Mouse (Mus musculus): ENCODE measurements at regions not wholly inside any gene's neighbourhood (a gene's known extent, or its start where the extent isn't known, plus 50 kb on each side); places are given as distances from the start of the nearest gene placed in this dataset.

DNA sequence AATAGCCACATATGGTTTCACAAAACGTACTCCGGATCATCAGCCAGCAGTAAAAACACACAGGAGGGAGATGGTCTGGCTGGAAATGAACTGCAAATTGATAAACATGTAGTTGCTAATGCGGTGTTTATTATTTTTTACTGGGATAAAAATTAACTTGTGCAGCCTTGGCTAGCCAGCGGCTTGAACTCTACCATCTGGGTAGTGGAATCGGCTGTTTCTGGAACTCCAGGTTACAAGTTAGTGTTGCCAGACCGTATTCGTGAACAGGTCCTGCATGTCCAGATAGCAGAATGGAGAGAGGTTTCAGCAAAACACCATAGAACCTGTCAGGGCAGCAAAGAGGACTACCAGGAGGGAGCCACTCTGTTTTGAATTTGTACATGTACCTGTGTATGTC lies 107.4 kb downstream of the Tomm20 start:
- Histone ChIP-seq H3K36me3 (no peaks in the 10 kb centered on the region), H3K9ac (replicated peaks) (no peak overlapping the region), H3K4me1 (replicated peaks) (peaks cover 26% of the 10 kb centered on the region), H3K4me2 (replicated peaks) (no peak overlapping the region), H3K27me3 (no peaks in the 10 kb centered on the region), H3K27ac (peak overlapping the region; percentile 84), H3K4me3 (replicated peaks) (no peak overlapping the region), H3K9me3 (no peaks in the 10 kb centered on the region)
- no peak for ATAC-seq
- 85% methylated on average over 7 of the region's 7 CpGs for WGBS

GRCm38 (mm10) chr8:126837318-126838025 lies 108.2 kb downstream of the Tomm20 start:
- peak overlapping the region; percentile 15; the same call in 1 of the 2 replicates for H3K27ac ChIP-seq
- H3K4me2 ChIP-seq (replicated peaks) = no peak overlapping the region
- H3K4me3 ChIP-seq (replicated peaks) = no peak overlapping the region
- no peak overlapping the region for H3K9ac ChIP-seq (replicated peaks)
- no peaks in the 10 kb centered on the region for H3K27me3 ChIP-seq
- no peaks in the 10 kb centered on the region for H3K36me3 ChIP-seq
- H3K9me3 ChIP-seq = no peaks in the 10 kb centered on the region
- peaks cover 33% of the 10 kb centered on the region for H3K4me1 ChIP-seq (replicated peaks)
- no peak for ATAC-seq
- 81% methylated on average over 9 of the region's 9 CpGs for WGBS

DNA sequence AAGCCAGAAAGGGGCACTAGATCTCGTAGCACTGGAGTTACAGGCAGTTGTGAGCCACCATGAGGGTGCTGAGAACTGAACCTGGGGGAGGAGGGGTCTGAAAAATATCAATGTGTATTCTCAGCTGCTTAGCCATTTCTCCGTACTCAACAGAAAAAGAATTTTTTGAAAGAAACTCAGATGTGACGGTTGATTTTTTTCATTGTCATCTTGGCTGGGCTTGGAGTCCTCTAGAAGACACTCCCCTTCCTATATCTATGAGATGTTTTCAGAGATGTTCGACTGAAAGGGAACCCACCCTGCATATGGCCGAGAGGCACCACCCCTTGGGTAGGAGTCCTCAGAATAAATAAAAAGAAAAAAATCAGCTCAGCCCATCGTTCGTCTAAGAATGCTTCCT lies 110.1 kb downstream of the Tomm20 start:
- WGBS = 84% methylated on average over 7 of the region's 7 CpGs
- no peak for ATAC-seq
- Histone ChIP-seq H3K4me3 (replicated peaks) (no peak overlapping the region), H3K9ac (replicated peaks) (no peak overlapping the region), H3K36me3 (no peaks in the 10 kb centered on the region), H3K4me1 (replicated peaks) (peaks cover 37% of the 10 kb centered on the region), H3K27ac (no peak overlapping the region), H3K27me3 (no peaks in the 10 kb centered on the region), H3K9me3 (no peaks in the 10 kb centered on the region), H3K4me2 (replicated peaks) (no peak overlapping the region)

- H3K4me3 ChIP-seq (replicated peaks) = no peak overlapping the region
- no peak for ATAC-seq
- 63% methylated on average over 19 of the region's 19 CpGs for WGBS
Measured at GRCm38 (mm10) chr8:126833471-126834453, 111.9 kb downstream of the Tomm20 start.

DNA sequence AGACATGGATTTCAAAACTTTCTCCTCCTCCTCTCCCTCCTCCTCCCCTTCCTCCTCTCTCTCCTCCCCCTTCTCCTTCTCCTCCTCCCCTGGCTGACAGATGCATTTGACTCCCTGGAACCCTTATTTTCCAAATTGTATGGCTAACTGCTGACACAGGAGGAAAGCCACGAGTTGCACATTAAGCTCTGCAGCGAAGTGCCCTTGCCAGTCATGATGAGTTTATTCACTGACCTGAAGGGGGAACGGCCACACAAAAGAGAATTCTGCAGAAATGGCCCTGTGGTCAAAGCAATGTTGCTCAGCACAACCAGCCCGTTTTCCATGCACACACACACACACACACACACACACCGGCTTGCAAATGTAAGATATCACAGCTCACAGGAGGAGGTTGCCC lies 112.6 kb downstream of the Tomm20 start:
- no peak for ATAC-seq
- Histone ChIP-seq H3K27me3 (no peaks in the 10 kb centered on the region), H3K4me2 (replicated peaks) (no peak overlapping the region), H3K4me3 (replicated peaks) (no peak overlapping the region), H3K9me3 (no peaks in the 10 kb centered on the region), H3K36me3 (no peaks in the 10 kb centered on the region), H3K9ac (replicated peaks) (0 out of 2 replicates have a peak overlapping the region, but pooled peaks have one; percentile 10), H3K27ac (peak overlapping the region; percentile 21; the same call in 1 of the 2 replicates), H3K4me1 (replicated peaks) (peaks cover 23% of the 10 kb centered on the region)
- WGBS = 34% methylated on average over 5 of the region's 5 CpGs

More at GRCm38 (mm10) chr8:126833471-126834453, 111.9 kb downstream of the Tomm20 start:
- Histone ChIP-seq H3K4me2 (replicated peaks) (no peak overlapping the region), H3K9ac (replicated peaks) (0 out of 2 replicates have a peak overlapping the region, but pooled peaks have one; percentile 11), H3K36me3 (no peaks in the 10 kb centered on the region), H3K27ac (peak overlapping the region; percentile 21; the same call in 1 of the 2 replicates), H3K9me3 (no peaks in the 10 kb centered on the region), H3K4me1 (replicated peaks) (peaks cover 23% of the 10 kb centered on the region), H3K27me3 (no peaks in the 10 kb centered on the region)

DNA sequence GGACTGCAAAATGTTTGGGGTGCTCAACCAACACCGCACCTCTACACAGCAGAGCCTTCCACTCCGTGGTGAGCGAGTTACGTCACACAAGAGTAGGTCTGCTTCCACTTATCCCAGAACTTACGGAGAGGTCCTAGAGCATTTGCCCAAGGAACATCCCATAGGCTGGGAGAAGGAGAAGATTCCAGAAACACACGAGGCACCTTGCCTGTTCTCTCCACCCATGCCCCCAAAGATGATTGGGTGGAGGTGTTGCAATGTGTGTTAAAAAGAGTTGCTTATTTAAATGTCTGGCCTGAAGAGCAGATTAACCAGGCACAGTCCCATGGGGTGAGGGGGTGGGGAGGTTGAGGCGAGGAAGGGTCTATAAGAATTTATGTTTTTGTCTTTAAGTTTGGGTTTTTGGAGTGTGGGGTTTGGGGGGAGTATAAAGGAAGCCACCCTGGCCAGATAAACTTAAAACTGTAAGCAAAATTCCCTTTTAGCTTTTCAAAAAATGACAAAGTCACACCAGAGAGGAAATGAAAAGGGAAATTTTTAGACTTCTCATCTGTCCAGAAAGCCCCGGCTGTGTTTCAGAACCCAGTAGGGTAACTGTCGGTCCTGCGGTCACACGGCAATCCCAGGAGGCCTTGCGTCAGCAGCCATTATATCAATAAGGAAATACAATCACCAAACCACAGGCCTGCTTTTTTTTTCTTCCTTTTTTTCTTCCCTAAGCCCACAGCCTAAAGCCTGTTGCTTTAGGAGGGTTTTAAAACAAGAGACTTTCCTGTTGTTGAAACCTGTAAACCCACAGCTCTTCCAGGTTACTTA lies 113.3 kb downstream of the Tomm20 start:
- no peak overlapping the region for H3K9ac ChIP-seq (replicated peaks)
- H3K4me3 ChIP-seq (replicated peaks) = no peak overlapping the region
- no peak for ATAC-seq
- 79% methylated on average over 12 of the region's 12 CpGs for WGBS
- 0 out of 2 replicates have a peak overlapping the region, but pooled peaks have one; percentile 21 for H3K27ac ChIP-seq
- H3K36me3 ChIP-seq = no peaks in the 10 kb centered on the region
- peaks cover 25% of the 10 kb centered on the region for H3K4me1 ChIP-seq (replicated peaks)
- no peak overlapping the region for H3K4me2 ChIP-seq (replicated peaks)
- H3K27me3 ChIP-seq = no peaks in the 10 kb centered on the region
- H3K9me3 ChIP-seq = no peaks in the 10 kb centered on the region

- Histone ChIP-seq H3K4me3 (replicated peaks) (no peak overlapping the region), H3K27ac (no peak overlapping the region), H3K4me2 (replicated peaks) (no peak overlapping the region), H3K4me1 (replicated peaks) (peaks cover 34% of the 10 kb centered on the region), H3K27me3 (no peaks in the 10 kb centered on the region), H3K36me3 (no peaks in the 10 kb centered on the region), H3K9me3 (no peaks in the 10 kb centered on the region), H3K9ac (replicated peaks) (no peak overlapping the region)
- 92% methylated on average over 16 of the region's 16 CpGs for WGBS
- ATAC-seq = no peak
Measured at GRCm38 (mm10) chr8:126831312-126832162, 114.1 kb downstream of the Tomm20 start.

- 58% methylated on average over 5 of the region's 5 CpGs for WGBS
- H3K9ac ChIP-seq (replicated peaks) = no peak overlapping the region
- H3K4me2 ChIP-seq (replicated peaks) = no peak overlapping the region
- H3K4me3 ChIP-seq (replicated peaks) = no peak overlapping the region
- peaks cover 45% of the 10 kb centered on the region for H3K4me1 ChIP-seq (replicated peaks)
- no peaks in the 10 kb centered on the region for H3K27me3 ChIP-seq
- no peak overlapping the region for H3K27ac ChIP-seq
- no peaks in the 10 kb centered on the region for H3K9me3 ChIP-seq
- H3K36me3 ChIP-seq = no peaks in the 10 kb centered on the region
- ATAC-seq = no peak
Measured at GRCm38 (mm10) chr8:126830242-126830530, 115.5 kb downstream of the Tomm20 start.

GRCm38 (mm10) chr8:126829376-126830241 lies 116.0 kb downstream of the Tomm20 start:
- H3K4me1 ChIP-seq (replicated peaks) = peaks cover 45% of the 10 kb centered on the region
- ATAC-seq = no peak
- H3K9ac ChIP-seq (replicated peaks) = no peak overlapping the region
- no peak overlapping the region for H3K27ac ChIP-seq
- H3K4me2 ChIP-seq (replicated peaks) = no peak overlapping the region
- H3K27me3 ChIP-seq = no peaks in the 10 kb centered on the region
- no peaks in the 10 kb centered on the region for H3K9me3 ChIP-seq
- WGBS = 83% methylated on average over 17 of the region's 17 CpGs
- no peaks in the 10 kb centered on the region for H3K36me3 ChIP-seq
- no peak overlapping the region for H3K4me3 ChIP-seq (replicated peaks)

GRCm38 (mm10) chr8:126827681-126828383 lies 117.8 kb downstream of the Tomm20 start:
- WGBS = 74% methylated on average over 6 of the region's 6 CpGs
- Histone ChIP-seq H3K4me1 (replicated peaks) (peaks cover 35% of the 10 kb centered on the region), H3K4me3 (replicated peaks) (no peak overlapping the region), H3K9ac (replicated peaks) (no peak overlapping the region), H3K4me2 (replicated peaks) (no peak overlapping the region), H3K27ac (peak overlapping the region; percentile 97), H3K9me3 (no peaks in the 10 kb centered on the region), H3K36me3 (no peaks in the 10 kb centered on the region), H3K27me3 (no peaks in the 10 kb centered on the region)
- ATAC-seq = no peak

All from midbrain, embryonic 13.5 days (tissue).